Mouse (Mus musculus): Measurements from ENCODE around the gene Mapk3. TPM values are rescaled to one million over a fixed set of nuclear protein-coding genes. Genes with fewer than 3 reads are reported as not detected.

The Mapk3 gene
- polyA plus RNA-seq, 1 experiment, result 548 TPM

- WGBS, result 56% methylated on average over 6 of the region's 6 CpGs
- DNase-seq, result peak; percentile 50
- Histone ChIP-seq H3K4me1 (ENCODE audit: control insufficient read depth, insufficient read depth, low read length) (no peaks in the 10 kb centered on the region; the same call in 1 of the 2 replicates), H3K4me3 (replicated peaks; ENCODE audit: extremely low read depth, low read depth, low read length) (no peak overlapping the region)
- TF ChIP-seq POLR2A (IDR thresholded peaks at IDR 0.05; ENCODE audit: borderline replicate concordance, extremely low read depth, low read depth, low read length), result no peak
- TF ChIP-seq CTCF (IDR thresholded peaks at IDR 0.05; ENCODE audit: insufficient read depth, low read length), result no peak
Measured at GRCm38 (mm10) chr7:126806956-126807355, 47.6 kb downstream of the Mapk3 start.

GRCm38 (mm10) chr7:126807405-126807804 is 48.0 kb downstream of the Mapk3 start:
- H3K4me1 ChIP-seq (ENCODE audit: control insufficient read depth, insufficient read depth, low read length), result no peaks in the 10 kb centered on the region; the same call in 1 of the 2 replicates
- 66% methylated on average over 4 of the region's 4 CpGs for WGBS
- no peak overlapping the region for H3K4me3 ChIP-seq (replicated peaks; ENCODE audit: extremely low read depth, low read depth, low read length)
- DNase-seq, result no peak
- TF ChIP-seq CTCF (IDR thresholded peaks at IDR 0.05; ENCODE audit: insufficient read depth, low read length) (no peak), POLR2A (IDR thresholded peaks at IDR 0.05; ENCODE audit: borderline replicate concordance, extremely low read depth, low read depth, low read length) (no peak)

- TF ChIP-seq POLR2A (IDR thresholded peaks at IDR 0.05; ENCODE audit: borderline replicate concordance, extremely low read depth, low read depth, low read length) (peak; percentile 32; the same call in 1 of the 2 replicates), CTCF (IDR thresholded peaks at IDR 0.05; ENCODE audit: insufficient read depth, low read length) (no peak)
- WGBS, result under 1% methylated on average over 43 of the region's 43 CpGs
- H3K4me1 ChIP-seq (ENCODE audit: control insufficient read depth, insufficient read depth, low read length), result no peaks in the 10 kb centered on the region; the same call in 1 of the 2 replicates
- H3K4me3 ChIP-seq (replicated peaks; ENCODE audit: extremely low read depth, low read depth, low read length), result peak overlapping the region; percentile 77
- peak; percentile 83 for DNase-seq
Measured at GRCm38 (mm10) chr7:126808703-126809455, 49.5 kb downstream of the Mapk3 start.

- TF ChIP-seq POLR2A (IDR thresholded peaks at IDR 0.05; ENCODE audit: borderline replicate concordance, extremely low read depth, low read depth, low read length) (no peak), CTCF (IDR thresholded peaks at IDR 0.05; ENCODE audit: insufficient read depth, low read length) (no peak)
- 46% methylated on average over 5 of the region's 5 CpGs for WGBS
- H3K4me1 ChIP-seq (ENCODE audit: control insufficient read depth, insufficient read depth, low read length), result no peaks in the 10 kb centered on the region; the same call in 1 of the 2 replicates
- DNase-seq, result no peak
- no peak overlapping the region for H3K4me3 ChIP-seq (replicated peaks; ENCODE audit: extremely low read depth, low read depth, low read length)
Measured at GRCm38 (mm10) chr7:126809723-126810369, 50.4 kb downstream of the Mapk3 start.

Other genes starting within 250 kb of the Mapk3 start
- 71.6 and 83.9 TPM in 2 replicates for gene Eif3c, start 193.2 kb upstream of the Mapk3 start, polyA plus RNA-seq (2012; rRNA removed)
- gene Apobr, start 174.7 kb upstream of the Mapk3 start, polyA plus RNA-seq (2012; rRNA removed), result 17.6 and 18.1 TPM in 2 replicates
- gene Cln3, start 173.8 kb upstream of the Mapk3 start, polyA plus RNA-seq (2012; rRNA removed), result 63.8 and 104 TPM in 2 replicates
- 0.43 and 0.79 TPM in 2 replicates for gene Il27, start 164.7 kb upstream of the Mapk3 start, polyA plus RNA-seq (2012; rRNA removed)
- gene Nupr1, start 128.7 kb upstream of the Mapk3 start, polyA plus RNA-seq (2012; rRNA removed), result 48.1 and 102 TPM in 2 replicates
- 36.4 and 43.4 TPM in 2 replicates for gene Sgf29, start 110.3 kb upstream of the Mapk3 start, polyA plus RNA-seq (2012; rRNA removed)
- 55.6 and 69.2 TPM in 2 replicates for gene Sult1a1, start 83.2 kb upstream of the Mapk3 start, polyA plus RNA-seq (2012; rRNA removed)
- gene Bola2, start 64.2 kb upstream of the Mapk3 start, polyA plus RNA-seq (2012; rRNA removed), result 38.2 and 39.6 TPM in 2 replicates
- gene Slx1b, start 63.8 kb upstream of the Mapk3 start, polyA plus RNA-seq (2012; rRNA removed), result 23.4 and 27.7 TPM in 2 replicates
- 208 and 229 TPM in 2 replicates for gene Coro1a, start 51.8 kb upstream of the Mapk3 start, polyA plus RNA-seq (2012; rRNA removed)
- 18.4 and 35.7 TPM in 2 replicates for gene Gdpd3, start 6.7 kb downstream of the Mapk3 start, polyA plus RNA-seq (2012; rRNA removed)
- gene Ypel3, start 17.4 kb downstream of the Mapk3 start, polyA plus RNA-seq (2012; rRNA removed), result 390 and 597 TPM in 2 replicates
- gene Tbx6, start 21.9 kb downstream of the Mapk3 start, polyA plus RNA-seq (2012; rRNA removed), result 8.7 and 9.5 TPM in 2 replicates
- gene Ppp4c, start 32.9 kb downstream of the Mapk3 start, polyA plus RNA-seq (2012; rRNA removed), result 135 and 156 TPM in 2 replicates
- gene Fam57b, start 38.1 kb downstream of the Mapk3 start, polyA plus RNA-seq (2012; rRNA removed), result 11.9 and 13.3 TPM in 2 replicates
- not detected in 2 replicates for gene 4930451I11Rik, start 72.0 kb downstream of the Mapk3 start, polyA plus RNA-seq (2012; rRNA removed)
- gene Doc2a, start 87.8 kb downstream of the Mapk3 start, polyA plus RNA-seq (2012; rRNA removed), result 0.22 and 0.74 TPM in 2 replicates
- 6.2 and 7.5 TPM in 2 replicates for gene Hirip3, start 102.4 kb downstream of the Mapk3 start, polyA plus RNA-seq (2012; rRNA removed)
- 66.0 and 68.9 TPM in 2 replicates for gene Ino80e, start 102.8 kb downstream of the Mapk3 start, polyA plus RNA-seq (2012; rRNA removed)
- gene Taok2, start 125.1 kb downstream of the Mapk3 start, polyA plus RNA-seq (2012; rRNA removed), result 174 and 210 TPM in 2 replicates
- 83.6 and 92.9 TPM in 2 replicates for gene Tmem219, start 163.3 kb downstream of the Mapk3 start, polyA plus RNA-seq (2012; rRNA removed)
- gene Kctd13, start 169.3 kb downstream of the Mapk3 start, polyA plus RNA-seq (2012; rRNA removed), result 22.4 and 24.5 TPM in 2 replicates
- gene Asphd1, start 190.0 kb downstream of the Mapk3 start, polyA plus RNA-seq (2012; rRNA removed), result not detected in 2 replicates
- gene Sez6l2, start 191.0 kb downstream of the Mapk3 start, polyA plus RNA-seq (2012; rRNA removed), result 1.0 TPM in 2 replicates
- gene Cdipt, start 216.3 kb downstream of the Mapk3 start, polyA plus RNA-seq (2012; rRNA removed), result 321 and 332 TPM in 2 replicates
- gene Cdiptos, start 216.5 kb downstream of the Mapk3 start, polyA plus RNA-seq (2012; rRNA removed), result 2.0 and 3.3 TPM in 2 replicates

Measured in lung, adult 2 months (tissue).